Mouse (Mus musculus): ENCODE data around the gene Thsd7a.

DNA sequence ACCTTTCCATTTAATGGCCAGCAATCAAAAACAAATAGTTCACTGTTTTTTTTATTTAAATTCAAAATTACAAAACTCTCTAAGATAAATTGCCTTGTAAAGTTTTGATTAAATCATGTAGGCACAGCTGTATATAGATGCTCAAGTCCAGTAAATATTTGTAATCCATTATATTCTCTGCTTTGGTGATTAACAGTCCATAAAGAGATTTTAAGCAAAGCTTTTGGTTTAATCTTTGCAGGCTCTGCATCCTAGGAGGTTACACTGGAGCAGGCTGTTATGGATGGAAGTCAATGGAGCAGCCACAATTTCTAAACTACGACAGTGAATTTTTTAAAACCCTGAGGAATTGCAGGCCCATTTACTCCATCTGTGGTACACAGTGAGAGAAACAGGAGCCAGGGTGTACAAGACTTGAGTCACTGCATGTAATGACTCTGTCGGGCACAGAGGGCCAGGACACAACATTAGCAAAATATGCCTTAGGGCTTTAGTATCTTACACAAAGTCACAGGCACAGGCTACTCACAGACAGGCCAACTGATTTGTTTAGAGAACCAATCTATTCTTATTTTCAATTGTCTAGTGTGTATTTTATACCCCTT lies 37.3 kb upstream of the Thsd7a start:
- no peak for TF ChIP-seq ELF1 (IDR thresholded peaks at IDR 0.05; ENCODE audit: low read depth, low read length)
- no peak for TF ChIP-seq IRF4 (IDR thresholded peaks at IDR 0.05; ENCODE audit: low read depth, low read length)
